Mouse (Mus musculus): ENCODE results near the gene Gnai3. TPM values are rescaled to one million over a fixed set of nuclear protein-coding genes. Genes with fewer than 3 reads are reported as not detected.
A peak's percentile ranks its signal among the peaks of the same experiment; 100 is the strongest.

Gnai3 gene
- polyA plus RNA-seq, 1 experiment, result 28.8 TPM

DNA sequence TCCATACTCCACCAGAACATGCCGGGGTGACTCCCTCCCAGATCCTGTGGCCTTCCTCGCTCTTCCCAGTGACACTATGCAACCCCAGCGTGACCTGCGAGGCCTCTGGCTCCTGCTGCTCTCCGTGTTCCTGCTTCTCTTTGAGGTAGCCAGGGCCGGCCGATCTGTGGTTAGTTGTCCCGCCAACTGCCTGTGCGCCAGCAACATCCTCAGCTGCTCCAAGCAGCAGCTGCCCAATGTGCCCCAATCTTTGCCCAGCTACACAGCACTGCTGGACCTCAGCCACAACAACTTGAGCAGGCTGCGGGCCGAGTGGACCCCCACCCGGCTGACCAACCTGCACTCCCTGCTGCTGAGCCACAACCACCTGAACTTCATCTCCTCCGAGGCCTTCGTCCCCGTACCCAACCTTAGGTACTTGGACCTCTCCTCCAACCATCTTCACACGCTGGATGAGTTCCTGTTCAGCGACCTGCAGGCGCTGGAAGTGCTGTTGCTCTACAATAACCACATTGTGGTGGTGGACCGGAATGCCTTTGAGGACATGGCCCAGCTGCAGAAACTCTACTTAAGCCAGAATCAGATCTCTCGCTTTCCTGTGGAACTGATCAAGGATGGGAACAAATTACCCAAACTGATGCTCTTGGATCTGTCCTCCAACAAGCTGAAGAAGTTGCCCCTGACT lies 41.3 kb upstream of the Gnai3 start:
- H3ac ChIP-seq (ENCODE audit: control insufficient read depth, insufficient read length, low read depth), result no peak overlapping the region
- no peaks in the 10 kb centered on the region for H3K79me3 ChIP-seq (ENCODE audit: low read depth)
- no peaks in the 10 kb centered on the region for H3K79me2 ChIP-seq (ENCODE audit: control insufficient read depth, insufficient read depth)
- no peak overlapping the region for H3K4me3 ChIP-seq (ENCODE audit: insufficient read depth, poor library complexity, severe bottlenecking)
- no peak for TF ChIP-seq MYOD1 (IDR thresholded peaks at IDR 0.05; ENCODE audit: control insufficient read depth, insufficient read length, low read depth)
- TF ChIP-seq USF1 (IDR thresholded peaks at IDR 0.05; ENCODE audit: low read depth), result no peak
- no peaks in the 10 kb centered on the region for H3K27me3 ChIP-seq (ENCODE audit: control insufficient read depth, insufficient read depth, insufficient read length)
- H3K36me3 ChIP-seq (ENCODE audit: control insufficient read depth, insufficient read depth), result no peaks in the 10 kb centered on the region

DNA sequence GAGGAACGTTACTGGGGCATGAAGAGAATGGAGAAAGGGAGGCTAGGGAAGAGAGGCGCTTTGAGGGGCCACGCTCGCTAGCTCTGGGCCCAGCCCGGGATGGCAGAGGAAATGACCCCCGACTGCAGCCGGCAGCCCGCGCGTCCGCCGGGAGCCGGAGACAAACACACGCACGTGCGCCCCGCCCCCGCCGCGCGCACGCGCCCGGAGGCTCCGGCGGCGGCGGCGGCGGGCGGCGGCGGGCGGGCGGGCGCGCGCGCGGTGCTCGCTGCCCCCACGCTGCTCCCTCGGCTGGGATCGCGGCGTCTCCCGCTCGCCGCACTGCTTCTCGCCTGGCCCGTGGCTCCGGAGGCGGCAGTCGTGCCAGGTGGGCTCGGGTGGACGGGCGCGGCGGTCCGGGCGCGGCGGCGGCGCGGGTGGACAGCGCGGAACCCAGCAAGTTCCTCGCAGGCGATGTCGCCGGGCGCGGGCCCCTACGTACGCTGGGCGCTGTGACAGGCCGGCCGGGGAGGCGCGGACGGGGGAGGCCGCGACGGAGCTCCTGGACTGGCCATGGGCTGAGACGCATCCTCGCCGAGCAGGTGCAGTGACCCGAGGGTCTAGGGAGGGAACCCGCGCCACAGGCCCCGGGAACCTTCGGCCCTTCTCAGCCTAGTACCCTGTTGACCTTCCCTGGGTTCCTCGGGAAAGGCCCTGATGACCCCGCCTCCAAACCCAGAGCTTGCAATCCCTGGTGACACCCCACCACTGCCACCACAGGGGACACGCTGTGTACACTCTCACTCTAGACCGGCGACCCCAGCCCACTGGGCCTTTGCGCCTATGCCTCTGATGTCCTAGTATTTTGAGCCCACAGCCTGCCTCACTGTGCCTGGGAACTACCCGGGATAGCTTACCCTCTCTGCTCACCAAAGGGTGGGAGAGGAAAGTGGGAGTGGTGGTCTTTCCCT lies 40.4 kb upstream of the Gnai3 start, which contains the start of gene Amigo1:
Gene Amigo1 (plus strand): TSS at position 238 of the 950 bp plus-strand sequence.
- Histone ChIP-seq H3K79me2 (ENCODE audit: control insufficient read depth, insufficient read depth) (no peaks in the 10 kb centered on the region), H3K4me3 (ENCODE audit: insufficient read depth, poor library complexity, severe bottlenecking) (peak within 1 kb of the TSS; percentile 29), H3K79me3 (ENCODE audit: low read depth) (no peaks in the 10 kb centered on the region), H3ac (ENCODE audit: control insufficient read depth, insufficient read length, low read depth) (peak within 1 kb of the TSS; percentile 71), H3K27me3 (ENCODE audit: control insufficient read depth, insufficient read depth, insufficient read length) (no peaks in the 10 kb centered on the region), H3K36me3 (ENCODE audit: control insufficient read depth, insufficient read depth) (no peaks in the 10 kb centered on the region)
- no peak for TF ChIP-seq USF1 (IDR thresholded peaks at IDR 0.05; ENCODE audit: low read depth)
- TF ChIP-seq MYOG (IDR thresholded peaks at IDR 0.05; ENCODE audit: control insufficient read depth, extremely low read depth, insufficient read length), result no peak
- TF ChIP-seq MAX (IDR thresholded peaks at IDR 0.05), result no peak
- no peak for TF ChIP-seq CEBPB (IDR thresholded peaks at IDR 0.05; ENCODE audit: low read depth)
- no peak for TF ChIP-seq FOSL1 (IDR thresholded peaks at IDR 0.05; ENCODE audit: insufficient read depth, low read length, poor library complexity, severe bottlenecking)
- no peak for TF ChIP-seq CTCF (IDR thresholded peaks at IDR 0.05; ENCODE audit: control insufficient read depth, insufficient read depth, insufficient read length)
- TF ChIP-seq MYOD1 (IDR thresholded peaks at IDR 0.05; ENCODE audit: control insufficient read depth, insufficient read length, low read depth), result no peak

DNA sequence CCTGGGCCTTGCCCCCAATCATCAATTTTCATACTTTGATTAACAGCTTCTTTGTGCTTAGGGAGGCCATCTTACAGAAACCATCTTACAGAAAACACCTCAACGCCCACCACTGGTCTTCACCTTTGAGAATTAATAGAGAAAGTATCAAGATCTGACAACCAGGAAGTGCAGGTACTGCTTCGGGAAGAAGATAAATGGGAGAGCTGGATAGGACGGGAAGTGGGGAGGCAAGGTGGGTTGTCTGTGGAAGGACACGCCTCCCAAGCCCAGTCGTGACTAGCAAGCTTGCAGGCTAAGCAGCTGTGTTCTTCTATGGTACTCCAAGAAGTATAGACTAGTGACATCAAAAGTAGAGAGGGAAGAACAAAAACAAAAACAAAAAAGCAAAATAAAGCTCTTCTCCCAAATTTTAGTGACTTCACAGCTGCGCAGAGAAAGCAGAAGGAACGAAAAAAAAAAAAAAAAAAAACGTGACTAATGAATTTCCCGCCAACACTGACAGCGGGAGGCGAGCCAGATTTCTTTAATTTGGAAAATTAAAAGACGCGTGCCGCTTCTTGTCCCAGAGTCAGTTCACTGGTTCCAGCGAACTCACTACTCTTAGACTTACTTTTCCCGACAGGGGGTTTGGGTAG lies 39.6 kb upstream of the Gnai3 start:
- Histone ChIP-seq H3K27me3 (ENCODE audit: control insufficient read depth, insufficient read depth, insufficient read length) (no peaks in the 10 kb centered on the region), H3K36me3 (ENCODE audit: control insufficient read depth, insufficient read depth) (no peaks in the 10 kb centered on the region), H3K79me2 (ENCODE audit: control insufficient read depth, insufficient read depth) (no peaks in the 10 kb centered on the region), H3ac (ENCODE audit: control insufficient read depth, insufficient read length, low read depth) (peak overlapping the region; percentile 13), H3K79me3 (ENCODE audit: low read depth) (no peaks in the 10 kb centered on the region), H3K4me3 (ENCODE audit: insufficient read depth, poor library complexity, severe bottlenecking) (peak overlapping the region; percentile 29)
- TF ChIP-seq MAX (IDR thresholded peaks at IDR 0.05) (no peak), CTCF (IDR thresholded peaks at IDR 0.05; ENCODE audit: control insufficient read depth, insufficient read depth, insufficient read length) (no peak), MYOG (IDR thresholded peaks at IDR 0.05; ENCODE audit: control insufficient read depth, extremely low read depth, insufficient read length) (no peak)

DNA sequence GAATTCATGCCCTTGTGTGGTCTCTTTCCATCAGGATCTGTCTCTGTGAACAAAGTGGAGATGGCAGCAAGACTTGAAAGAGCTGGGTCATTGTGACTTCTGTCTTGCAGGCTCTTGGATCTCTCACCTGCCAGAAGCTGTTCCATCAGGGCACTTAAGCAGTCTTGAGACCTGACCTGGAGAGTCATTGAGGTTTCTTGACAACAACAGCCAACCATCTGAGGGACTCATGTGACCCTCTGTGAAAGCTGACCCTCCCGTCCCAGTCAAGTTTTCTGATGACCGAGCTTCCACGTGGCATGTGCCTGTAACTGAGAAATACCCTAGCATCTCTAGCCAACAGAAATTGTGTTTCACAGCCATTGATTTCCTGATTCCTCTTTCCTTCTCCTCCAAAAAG lies 38.8 kb upstream of the Gnai3 start:
- Histone ChIP-seq H3K4me3 (ENCODE audit: insufficient read depth, poor library complexity, severe bottlenecking) (no peak overlapping the region), H3K79me2 (ENCODE audit: control insufficient read depth, insufficient read depth) (no peaks in the 10 kb centered on the region), H3ac (ENCODE audit: control insufficient read depth, insufficient read length, low read depth) (no peak overlapping the region), H3K79me3 (ENCODE audit: low read depth) (no peaks in the 10 kb centered on the region), H3K27me3 (ENCODE audit: control insufficient read depth, insufficient read depth, insufficient read length) (no peaks in the 10 kb centered on the region), H3K36me3 (ENCODE audit: control insufficient read depth, insufficient read depth) (no peaks in the 10 kb centered on the region)
- TF ChIP-seq MYOG (IDR thresholded peaks at IDR 0.05; ENCODE audit: control insufficient read depth, extremely low read depth, insufficient read length) (no peak), USF1 (IDR thresholded peaks at IDR 0.05; ENCODE audit: low read depth) (no peak), MYOD1 (IDR thresholded peaks at IDR 0.05; ENCODE audit: control insufficient read depth, insufficient read length, low read depth) (no peak), MAX (IDR thresholded peaks at IDR 0.05) (no peak), FOSL1 (IDR thresholded peaks at IDR 0.05; ENCODE audit: insufficient read depth, low read length, poor library complexity, severe bottlenecking) (no peak), CEBPB (IDR thresholded peaks at IDR 0.05; ENCODE audit: low read depth) (no peak), CTCF (IDR thresholded peaks at IDR 0.05; ENCODE audit: control insufficient read depth, insufficient read depth, insufficient read length) (no peak)

DNA sequence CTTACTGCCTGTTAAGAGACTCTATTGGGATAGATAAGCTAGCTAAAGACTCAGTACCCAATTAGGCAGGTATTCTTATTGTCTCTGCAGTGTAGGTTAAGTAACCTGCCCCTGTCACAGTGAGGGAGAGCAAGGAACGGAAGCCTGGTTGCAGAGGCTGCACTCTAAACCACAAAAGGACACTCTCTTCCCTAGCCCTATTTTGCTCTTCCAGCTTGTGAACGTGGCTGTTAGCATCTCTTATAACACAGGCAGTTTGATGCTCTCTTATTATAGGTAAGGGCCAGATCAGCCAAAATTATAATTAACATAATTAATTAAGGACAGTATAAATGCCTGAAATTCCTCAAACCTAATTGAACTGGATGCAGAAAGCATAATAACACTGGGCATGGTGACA lies 34.6 kb upstream of the Gnai3 start:
- no peaks in the 10 kb centered on the region for H3K79me2 ChIP-seq (ENCODE audit: control insufficient read depth, insufficient read depth)
- H3K79me3 ChIP-seq (ENCODE audit: low read depth), result no peaks in the 10 kb centered on the region
- H3K4me3 ChIP-seq (ENCODE audit: insufficient read depth, poor library complexity, severe bottlenecking), result no peak overlapping the region
- H3K27me3 ChIP-seq (ENCODE audit: control insufficient read depth, insufficient read depth, insufficient read length), result peaks cover 15% of the 10 kb centered on the region
- no peak for TF ChIP-seq MAX (IDR thresholded peaks at IDR 0.05)
- no peak for TF ChIP-seq MYOD1 (IDR thresholded peaks at IDR 0.05; ENCODE audit: control insufficient read depth, insufficient read length, low read depth)
- no peak for TF ChIP-seq FOSL1 (IDR thresholded peaks at IDR 0.05; ENCODE audit: insufficient read depth, low read length, poor library complexity, severe bottlenecking)
- TF ChIP-seq USF1 (IDR thresholded peaks at IDR 0.05; ENCODE audit: low read depth), result no peak
- no peak for TF ChIP-seq CTCF (IDR thresholded peaks at IDR 0.05; ENCODE audit: control insufficient read depth, insufficient read depth, insufficient read length)
- H3K36me3 ChIP-seq (ENCODE audit: control insufficient read depth, insufficient read depth), result no peaks in the 10 kb centered on the region
- no peak overlapping the region for H3ac ChIP-seq (ENCODE audit: control insufficient read depth, insufficient read length, low read depth)
